Mouse (Mus musculus) liver, embryonic 18 days (tissue): Measurements from ENCODE around the gene Upk2. TPM values are rescaled to one million over a fixed set of nuclear protein-coding genes. Genes with fewer than 3 reads are reported as not detected.

ENCODE experiments used
- polyA plus RNA-seq: library from polyadenylated mRNA; depleted of rRNA; stranded (reverse); fragments of >200 nt; gene quantifications from 2 replicates; pipeline ENCODE4 v1.2.3, GENCODE M21; 2012; rRNA removed

Gene Upk2
- not detected in 2 replicates for polyA plus RNA-seq

DNA sequence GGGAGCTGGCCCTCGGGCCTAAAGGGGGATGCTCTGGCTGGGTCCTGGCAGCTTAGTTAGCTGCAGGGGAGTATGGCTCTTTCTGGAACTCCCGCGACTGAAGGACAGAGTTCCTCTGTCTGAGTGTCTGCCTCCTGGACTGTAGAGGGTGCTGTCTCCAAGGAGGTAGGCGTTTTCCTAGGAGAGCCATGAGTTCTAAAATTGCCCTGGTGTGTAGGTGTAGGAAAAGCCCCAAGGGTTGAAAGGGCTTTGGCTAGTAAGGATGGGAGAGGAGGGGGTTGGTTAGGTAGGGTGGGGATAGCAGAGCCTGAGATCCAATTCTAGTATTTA is at the start of gene Upk2:
Upk2 (minus strand) TSS at position 86 of the 330 bp plus-strand sequence.

DNA sequence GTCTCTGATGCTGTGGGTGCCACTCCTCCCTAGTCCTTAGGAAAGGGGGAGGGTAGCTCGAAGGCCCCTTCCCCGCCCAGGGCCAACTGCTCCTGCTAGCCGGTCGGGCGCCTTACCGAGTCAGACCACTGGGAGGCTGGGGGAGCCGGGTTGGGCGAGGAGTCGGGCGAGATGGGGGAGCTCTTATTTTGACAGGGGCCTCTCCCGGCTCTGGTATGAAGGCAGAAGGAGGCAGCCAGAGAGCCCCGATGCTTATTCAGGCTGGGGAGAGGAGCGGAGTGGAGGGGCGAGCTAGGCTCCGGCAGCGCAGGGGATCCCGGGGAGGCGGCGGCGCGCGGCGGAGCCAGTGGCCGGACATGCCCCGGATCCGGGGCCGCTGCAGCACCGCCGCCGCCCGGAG is 27.8 kb upstream of the Upk2 start, which contains the start of gene Bcl9l:
Bcl9l (plus strand) TSS at position 274 of the 400 bp plus-strand sequence.

DNA sequence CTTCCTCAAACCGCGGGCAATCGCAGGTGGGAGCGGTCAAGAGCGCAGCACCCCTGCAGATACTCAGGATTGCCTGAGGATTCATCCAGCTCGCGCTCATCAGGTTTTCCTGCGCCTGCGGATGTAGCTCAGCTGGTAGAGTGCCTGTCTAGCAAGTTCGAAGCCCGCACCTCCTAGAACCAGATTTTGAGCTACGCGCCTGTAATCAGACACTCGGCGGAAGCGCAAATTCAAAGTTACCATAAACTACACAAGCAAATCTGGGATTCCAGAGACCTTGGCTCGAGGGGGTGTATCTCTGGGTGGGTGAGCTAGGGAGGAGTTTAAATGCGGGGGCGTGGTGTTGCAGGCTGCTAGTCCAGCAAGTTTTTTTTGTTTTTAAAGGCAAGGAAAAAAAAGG is 13.8 kb downstream of the Upk2 start, which contains the start of gene Foxr1:
Foxr1 (minus strand) TSS at position 176 of the 400 bp plus-strand sequence.

DNA sequence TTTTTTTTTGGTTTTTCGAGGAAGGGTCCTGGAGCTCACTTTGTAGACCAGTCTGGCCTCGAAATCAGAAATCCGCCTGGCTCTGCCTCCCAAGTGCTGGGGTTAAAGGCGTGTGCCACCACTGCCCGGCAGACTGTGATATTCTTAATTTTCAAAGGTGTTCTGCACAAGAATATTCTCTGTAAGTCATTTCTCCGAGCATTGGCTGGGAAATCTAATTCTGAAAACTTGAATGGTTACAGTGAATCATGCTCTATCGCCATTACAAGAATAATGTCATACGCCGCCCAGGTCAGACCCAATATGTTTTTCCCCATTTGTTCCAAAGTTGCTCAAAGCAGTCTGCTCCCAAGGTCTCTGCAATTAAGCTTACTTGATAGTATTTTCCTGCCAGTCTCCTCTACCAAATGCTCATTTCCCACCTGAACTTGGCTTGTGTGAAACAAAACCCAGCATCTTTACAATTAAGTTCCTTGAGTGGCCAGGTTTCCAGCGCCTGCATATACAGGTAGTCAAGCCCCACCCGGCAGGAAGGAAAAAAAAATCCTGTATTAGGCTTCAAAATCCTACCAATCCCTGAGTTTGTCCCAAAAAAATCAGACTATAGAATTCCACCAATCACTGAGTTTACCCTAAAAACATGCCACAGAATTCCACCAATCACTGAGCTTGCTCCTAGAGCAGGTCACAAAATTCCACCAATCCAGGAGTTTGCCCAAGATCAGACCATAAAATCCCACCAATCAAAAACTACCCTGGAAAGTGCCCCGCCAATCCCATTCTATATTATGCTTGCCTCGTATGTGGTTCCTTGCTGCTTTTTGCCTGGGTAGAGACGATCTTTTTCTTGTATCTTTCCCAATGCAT is 36.0 kb downstream of the Upk2 start, which contains the start of gene Ccdc84:
Ccdc84 (minus strand) TSS at position 51 of the 867 bp plus-strand sequence.

DNA sequence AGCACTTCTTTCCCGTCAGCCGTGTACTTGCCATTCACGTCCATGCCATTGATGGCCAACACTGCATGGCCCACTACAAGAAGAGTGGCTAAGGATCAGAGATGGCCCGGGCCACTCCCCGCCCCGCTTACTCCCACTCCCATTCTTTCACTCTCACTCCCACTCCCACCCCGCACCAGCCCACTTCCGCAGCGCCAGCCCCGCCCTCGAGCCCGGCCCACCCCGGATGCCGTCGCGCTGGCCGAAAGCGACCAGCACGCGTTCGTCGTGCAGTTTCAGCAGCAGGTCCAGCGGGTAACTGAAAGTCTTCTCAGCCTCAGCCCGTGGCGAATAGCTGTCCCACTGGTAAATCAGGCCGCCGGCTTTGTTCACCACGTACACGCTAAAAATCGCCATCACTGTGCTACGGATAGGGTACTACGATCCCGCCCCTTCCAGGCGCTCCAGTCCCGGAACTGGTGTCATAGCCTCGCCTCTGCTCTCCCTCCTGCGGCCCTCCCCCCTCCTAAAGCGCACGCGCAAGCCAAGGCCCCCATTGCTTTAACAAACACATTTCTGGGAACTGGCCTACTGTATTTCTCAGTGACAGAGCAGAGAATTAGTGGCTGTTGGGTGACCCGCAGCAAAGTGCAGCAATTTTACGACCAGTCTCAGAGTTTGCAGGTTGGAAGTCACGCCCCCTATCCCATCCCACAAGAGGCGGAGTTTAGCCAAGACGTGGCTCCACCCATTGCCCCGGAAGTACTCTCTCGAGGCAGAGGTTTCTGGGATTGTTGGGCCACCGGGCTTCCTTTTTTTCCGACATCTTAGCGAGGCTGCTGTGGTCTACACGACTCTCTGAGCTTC is 47.6 kb downstream of the Upk2 start, which contains the start of the genes Rps25 and Trappc4:
Rps25 (plus strand) TSS at position 234 of the 846 bp plus-strand sequence.
Trappc4 (minus strand) TSS at position 695 of the 846 bp plus-strand sequence.

Other genes with a start within 250 kb of the Upk2 start
- 3.9 and 4.7 TPM in 2 replicates for gene Cbl, start 220.9 kb downstream of the Upk2 start, polyA plus RNA-seq
- not detected in 2 replicates for gene Ccdc153, start 214.3 kb downstream of the Upk2 start, polyA plus RNA-seq
- 0.05 and 0.08 TPM in 2 replicates for gene Pdzd3, start 203.5 kb downstream of the Upk2 start, polyA plus RNA-seq
- 2.6 and 3.2 TPM in 2 replicates for gene Nlrx1, start 186.4 kb downstream of the Upk2 start, polyA plus RNA-seq
- gene Abcg4, start 166.4 kb downstream of the Upk2 start, polyA plus RNA-seq, result 13.8 and 17.2 TPM in 2 replicates
- gene Hinfp, start 149.3 kb downstream of the Upk2 start, polyA plus RNA-seq, result 12.1 and 12.9 TPM in 2 replicates
- 11.0 and 12.5 TPM in 2 replicates for gene C2cd2l, start 134.7 kb downstream of the Upk2 start, polyA plus RNA-seq
- 18.5 and 19.8 TPM in 2 replicates for gene Dpagt1, start 129.0 kb downstream of the Upk2 start, polyA plus RNA-seq
- 107 and 124 TPM in 2 replicates for gene H2afx, start 120.3 kb downstream of the Upk2 start, polyA plus RNA-seq
- 450 and 459 TPM in 2 replicates for gene Hmbs, start 110.7 kb downstream of the Upk2 start, polyA plus RNA-seq
- gene Vps11, start 93.3 kb downstream of the Upk2 start, polyA plus RNA-seq, result 10.0 and 10.6 TPM in 2 replicates
- gene Hyou1, start 75.5 kb downstream of the Upk2 start, polyA plus RNA-seq, result 18.1 and 22.7 TPM in 2 replicates
- gene Slc37a4, start 58.1 kb downstream of the Upk2 start, polyA plus RNA-seq, result 90.0 and 101 TPM in 2 replicates
- 535 and 642 TPM in 2 replicates for gene Rps25, start 47.8 kb downstream of the Upk2 start, polyA plus RNA-seq
- gene Trappc4, start 47.4 kb downstream of the Upk2 start, polyA plus RNA-seq, result 20.6 and 22.1 TPM in 2 replicates
- 17.5 and 19.5 TPM in 2 replicates for gene Ccdc84, start 36.4 kb downstream of the Upk2 start, polyA plus RNA-seq
- gene Foxr1, start 13.8 kb downstream of the Upk2 start, polyA plus RNA-seq, result 0.01 TPM in 1 of 2 replicates, not detected in the other
- gene Bcl9l, start 27.8 kb upstream of the Upk2 start, polyA plus RNA-seq, result 2.2 and 3.0 TPM in 2 replicates
- gene Cxcr5, start 106.9 kb upstream of the Upk2 start, polyA plus RNA-seq, result 0.28 and 0.31 TPM in 2 replicates
- gene Ddx6, start 149.9 kb upstream of the Upk2 start, polyA plus RNA-seq, result 10.3 and 10.7 TPM in 2 replicates
- gene Treh, start 218.3 kb upstream of the Upk2 start, polyA plus RNA-seq, result 0.01 and 0.08 TPM in 2 replicates